Mouse (Mus musculus) olfactory bulb, adult 2 months (tissue): Measurements from ENCODE around the gene Abcb9.

Source experiments
- CTCF ChIP-seq: fragments of 200-500 bp; IDR thresholded peaks from 2 replicates; pipeline ENCODE4 v1.5.1; 2012; ENCODE audit warnings: low read depth, mild to moderate bottlenecking, low read length, moderate library complexity; ENCODE audit not compliant: insufficient read depth
- POLR2A ChIP-seq: fragments of 200-500 bp; IDR thresholded peaks from 2 replicates; pipeline ENCODE4 v1.6.1; 2012; ENCODE audit warnings: mild to moderate bottlenecking, low read depth, low read length, moderate library complexity; ENCODE audit not compliant: insufficient read depth

DNA sequence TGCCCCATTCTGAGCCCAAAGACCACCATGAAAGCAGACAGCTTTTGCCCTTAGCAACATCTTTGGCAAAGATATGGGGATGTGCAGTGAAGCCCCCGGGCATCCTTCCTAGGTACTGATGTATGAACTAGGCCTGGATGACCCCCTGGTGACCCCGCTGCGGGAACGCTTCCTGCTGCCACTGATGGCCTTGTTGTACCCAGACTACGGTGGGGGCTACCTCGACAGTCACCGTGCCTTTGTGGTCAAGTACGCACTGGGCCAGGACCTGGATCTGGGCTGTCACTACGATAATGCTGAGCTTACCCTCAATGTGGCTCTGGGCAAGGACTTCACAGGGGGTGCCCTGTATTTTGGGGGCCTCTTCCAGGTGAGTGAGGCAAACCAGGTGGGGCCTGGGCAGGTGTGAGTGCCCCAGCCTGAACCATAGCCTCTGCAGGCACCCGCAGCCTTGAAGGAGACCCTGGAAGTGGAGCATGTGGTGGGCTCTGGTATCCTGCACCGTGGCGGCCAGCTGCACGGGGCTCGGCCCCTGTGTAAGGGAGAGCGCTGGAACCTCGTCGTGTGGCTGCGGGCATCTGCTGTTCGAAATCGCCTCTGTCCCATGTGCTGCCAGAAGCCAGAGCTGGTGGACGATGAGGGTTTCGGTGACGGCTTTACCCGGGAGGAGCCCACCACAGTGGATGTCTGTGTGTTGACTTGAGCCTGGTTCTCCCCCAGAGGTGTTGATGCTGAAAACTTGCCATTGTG is 18.9 kb upstream of the Abcb9 start:
- no peak for TF ChIP-seq POLR2A
- no peak for TF ChIP-seq CTCF
